Mouse (Mus musculus) heart, embryonic 16.5 days (tissue): ENCODE data around the gene Map2k6. TPM values are rescaled to one million over a fixed set of nuclear protein-coding genes. Genes with fewer than 3 reads are reported as not detected.
A peak's percentile ranks its signal among the peaks of the same experiment; 100 is the strongest.

Experiments
- ATAC-seq: fragments of 200-750 bp; cut with Nextera tagmentation; replicated peaks from 2 replicates; pipeline ENCODE4 v1.8.0; 2017; ENCODE audit warnings: moderate number of reproducible peaks; ENCODE audit not compliant: insufficient read depth, low FRiP score; ENCODE audit errors: extremely low read depth
- H3K27ac ChIP-seq: fragments of 300-500 bp; sonication (generic); 2 replicates; pipeline ENCODE4 v1.5.1; 2014; ENCODE audit warnings: mild to moderate bottlenecking, low read length, control low read depth, moderate library complexity
- H3K27me3 ChIP-seq: fragments of 300-500 bp; sonication (generic); 2 replicates; pipeline ENCODE4 v1.6.1; 2014; ENCODE audit warnings: low read length, mixed read lengths; ENCODE audit not compliant: control insufficient read depth, insufficient read depth
- H3K36me3 ChIP-seq: fragments of 300-500 bp; sonication (generic); 2 replicates; pipeline ENCODE4 v1.6.1; 2014; ENCODE audit not compliant: control insufficient read depth, insufficient read depth
- H3K4me1 ChIP-seq: fragments of 300-500 bp; sonication (generic); 2 replicates; pipeline ENCODE4 v1.6.1; 2014; ENCODE audit warnings: low read length, mixed read lengths; ENCODE audit not compliant: control insufficient read depth, insufficient read depth
- H3K4me2 ChIP-seq: fragments of 300-500 bp; sonication (generic); 2 replicates; pipeline ENCODE4 v1.6.1; 2014; ENCODE audit warnings: low read depth, mild to moderate bottlenecking, control low read depth, low read length
- H3K4me3 ChIP-seq: fragments of 300-500 bp; sonication (generic); 2 replicates; pipeline ENCODE4 v1.5.1; 2014; ENCODE audit warnings: mild to moderate bottlenecking, control low read depth, low read length
- H3K9ac ChIP-seq: fragments of 300-500 bp; sonication (generic); 2 replicates; pipeline ENCODE4 v1.6.1; 2014; ENCODE audit warnings: low read length, control low read depth
- H3K9me3 ChIP-seq: fragments of 300-500 bp; sonication (generic); replicated peaks from 2 replicates; pipeline ENCODE4 v1.6.1; 2016; ENCODE audit warnings: low read length; ENCODE audit not compliant: control insufficient read depth
- WGBS: fragments of 180-500 bp; shearing (Covaris S2); extraction: QIAGEN DNeasy Blood & Tissue Kit; methylation state at CpG from one replicate; pipeline ENCODE4 v1.1.7; 2014; 5-methylcytosine and 5-hydroxymethylcytosine counted together
- polyA plus RNA-seq: library from polyadenylated mRNA; unstranded; fragments of >200 nt; fragmentation: Nextera tagmentation; extraction: Ambion mirVana; gene quantifications from 2 replicates; pipeline ENCODE4 v1.2.1, GENCODE M21; 2015

Gene Map2k6
- polyA plus RNA-seq, 1 experiment from 2014 or later, result 15.4 TPM

GRCm38 (mm10) chr11:110416691-110417090 is 17.8 kb downstream of the Map2k6 start:
- Histone ChIP-seq H3K4me1 (no peaks in the 10 kb centered on the region), H3K4me2 (no peak overlapping the region), H3K27ac (no peak overlapping the region), H3K9ac (no peak overlapping the region), H3K27me3 (no peaks in the 10 kb centered on the region), H3K4me3 (no peak overlapping the region), H3K36me3 (no peaks in the 10 kb centered on the region), H3K9me3 (no peaks in the 10 kb centered on the region)
- WGBS, result 85% methylated on average over 6 of the region's 6 CpGs
- no peak for ATAC-seq

GRCm38 (mm10) chr11:110420463-110420862 is 21.5 kb downstream of the Map2k6 start:
- Histone ChIP-seq H3K9me3 (no peaks in the 10 kb centered on the region), H3K36me3 (no peaks in the 10 kb centered on the region), H3K4me2 (no peak overlapping the region), H3K4me3 (no peak overlapping the region), H3K27ac (no peak overlapping the region), H3K27me3 (no peaks in the 10 kb centered on the region), H3K9ac (no peak overlapping the region), H3K4me1 (no peaks in the 10 kb centered on the region)
- 90% methylated on average over 7 of the region's 7 CpGs for WGBS
- no peak for ATAC-seq

DNA sequence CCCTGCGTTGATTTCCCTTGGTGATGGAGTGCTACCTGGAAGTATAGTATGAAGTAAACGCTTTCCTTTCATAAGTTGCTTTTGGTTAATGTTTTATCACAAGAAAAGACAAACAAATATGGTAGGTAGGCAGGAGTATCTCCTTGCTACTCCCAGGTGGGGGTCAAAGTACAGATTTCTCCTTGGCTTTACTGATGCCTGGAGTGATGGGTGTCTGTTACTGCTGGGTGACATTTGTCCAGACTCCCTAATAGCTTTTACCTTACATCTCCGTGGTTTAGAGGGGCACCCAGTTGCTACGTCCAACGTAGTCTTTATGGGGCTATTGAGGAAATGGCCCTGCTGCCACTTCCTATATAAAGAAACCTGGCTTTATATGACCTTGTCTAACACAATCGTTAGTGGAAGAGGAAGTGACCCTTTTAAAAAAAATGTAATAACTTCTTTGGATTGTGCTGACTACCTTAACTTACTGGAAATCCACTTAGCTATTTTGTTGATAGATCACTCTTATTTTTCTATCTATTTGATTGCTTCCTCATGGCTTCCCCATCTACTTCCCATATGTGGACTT is 27.7 kb downstream of the Map2k6 start:
- 0 out of 2 replicates have a peak overlapping the region, but pooled peaks have one; percentile 1 for H3K27ac ChIP-seq
- no peaks in the 10 kb centered on the region for H3K9me3 ChIP-seq
- H3K4me3 ChIP-seq, result no peak overlapping the region
- 75% methylated on average over 6 of the region's 6 CpGs for WGBS
- no peak for ATAC-seq
- H3K9ac ChIP-seq, result no peak overlapping the region
- H3K4me2 ChIP-seq, result no peak overlapping the region
- no peaks in the 10 kb centered on the region for H3K27me3 ChIP-seq
- H3K4me1 ChIP-seq, result peaks cover 7% of the 10 kb centered on the region; the same call in 1 of the 2 replicates
- no peaks in the 10 kb centered on the region for H3K36me3 ChIP-seq

DNA sequence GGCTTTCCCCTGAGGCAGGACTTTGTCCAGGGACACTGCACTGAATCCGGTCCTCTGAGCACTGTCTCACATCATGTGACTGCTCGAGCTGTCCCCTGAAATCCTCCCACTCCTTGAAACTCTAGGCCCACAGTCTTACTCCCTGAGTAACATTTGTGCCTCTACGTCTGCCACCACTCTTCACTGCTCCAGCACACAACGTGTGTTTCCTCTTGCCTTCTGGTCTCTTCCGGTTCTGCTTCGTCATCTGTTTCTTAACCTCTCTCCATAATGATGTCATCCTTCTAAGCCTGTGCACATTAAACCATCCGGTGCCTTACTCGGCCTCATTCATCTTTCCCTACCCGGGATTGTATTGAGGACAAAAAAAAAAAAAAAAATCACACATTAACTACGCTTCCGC is 28.2 kb downstream of the Map2k6 start:
- Histone ChIP-seq H3K4me2 (no peak overlapping the region), H3K4me3 (no peak overlapping the region), H3K27me3 (no peaks in the 10 kb centered on the region), H3K36me3 (no peaks in the 10 kb centered on the region), H3K9ac (no peak overlapping the region), H3K9me3 (no peaks in the 10 kb centered on the region), H3K27ac (0 out of 2 replicates have a peak overlapping the region, but pooled peaks have one; percentile 1), H3K4me1 (peaks cover 7% of the 10 kb centered on the region; the same call in 1 of the 2 replicates)
- 64% methylated on average over 11 of the region's 11 CpGs for WGBS
- peak; percentile 32; the same call in 1 of the 2 replicates for ATAC-seq

GRCm38 (mm10) chr11:110428999-110429398 is 30.1 kb downstream of the Map2k6 start:
- Histone ChIP-seq H3K9me3 (no peaks in the 10 kb centered on the region), H3K27ac (no peak overlapping the region), H3K27me3 (no peaks in the 10 kb centered on the region), H3K4me1 (peaks cover 7% of the 10 kb centered on the region; the same call in 1 of the 2 replicates), H3K4me3 (no peak overlapping the region), H3K4me2 (no peak overlapping the region), H3K36me3 (no peaks in the 10 kb centered on the region), H3K9ac (no peak overlapping the region)
- 80% methylated on average over 6 of the region's 6 CpGs for WGBS
- ATAC-seq, result no peak

DNA sequence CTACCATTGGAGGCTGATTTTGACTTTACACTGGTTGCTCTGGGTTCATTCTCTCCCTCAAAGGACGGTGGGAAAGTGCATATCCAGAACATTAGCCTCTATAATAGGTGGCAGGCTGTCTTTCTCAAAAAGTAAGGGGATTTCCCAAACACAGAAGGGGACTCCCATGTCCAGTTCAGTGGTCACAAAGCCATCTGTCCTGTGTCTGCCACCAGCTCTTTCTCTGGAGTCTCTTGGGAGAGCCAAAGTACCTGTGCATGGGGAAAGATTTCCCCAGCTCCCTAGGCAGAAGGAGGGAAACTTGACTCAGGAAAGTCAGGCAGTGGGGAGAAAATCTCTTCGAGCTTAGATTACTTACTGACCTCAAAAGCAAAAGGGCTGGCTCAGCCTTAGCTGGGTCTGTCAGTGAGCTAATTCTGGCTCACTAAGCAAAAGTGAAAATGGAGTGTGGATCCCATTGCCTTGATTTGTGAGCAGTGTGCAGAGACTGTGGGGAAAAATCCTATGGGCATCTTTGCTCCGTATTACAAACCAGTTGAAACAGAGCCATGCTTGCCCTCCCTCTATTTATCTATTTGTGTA is 31.0 kb downstream of the Map2k6 start:
- Histone ChIP-seq H3K4me2 (no peak overlapping the region), H3K27me3 (no peaks in the 10 kb centered on the region)
- WGBS, result 55% methylated on average over 3 of the region's 3 CpGs

GRCm38 (mm10) chr11:110435839-110436556 is 37.1 kb downstream of the Map2k6 start:
- Histone ChIP-seq H3K36me3 (no peaks in the 10 kb centered on the region), H3K9ac (no peak overlapping the region), H3K4me1 (no peaks in the 10 kb centered on the region), H3K4me3 (no peak overlapping the region), H3K27ac (no peak overlapping the region), H3K4me2 (no peak overlapping the region), H3K27me3 (no peaks in the 10 kb centered on the region), H3K9me3 (no peaks in the 10 kb centered on the region)
- WGBS, result 76% methylated on average over 8 of the region's 8 CpGs
- no peak for ATAC-seq

More for the DNA sequence above, 31.0 kb downstream of the Map2k6 start:
- Histone ChIP-seq H3K4me1 (peaks cover 7% of the 10 kb centered on the region; the same call in 1 of the 2 replicates), H3K4me3 (no peak overlapping the region), H3K36me3 (no peaks in the 10 kb centered on the region), H3K9me3 (no peaks in the 10 kb centered on the region), H3K27ac (no peak overlapping the region), H3K9ac (no peak overlapping the region)
- no peak for ATAC-seq

- Histone ChIP-seq H3K4me1 (no peaks in the 10 kb centered on the region), H3K9me3 (no peaks in the 10 kb centered on the region), H3K4me3 (no peak overlapping the region), H3K9ac (no peak overlapping the region), H3K27ac (no peak overlapping the region), H3K27me3 (no peaks in the 10 kb centered on the region), H3K4me2 (no peak overlapping the region), H3K36me3 (no peaks in the 10 kb centered on the region)
- ATAC-seq, result no peak
- 79% methylated on average over 12 of the region's 12 CpGs for WGBS
Observed at GRCm38 (mm10) chr11:110436998-110437397, 38.1 kb downstream of the Map2k6 start.

GRCm38 (mm10) chr11:110438135-110438534 is 39.2 kb downstream of the Map2k6 start:
- 90% methylated on average over 3 of the region's 3 CpGs for WGBS
- Histone ChIP-seq H3K9me3 (no peaks in the 10 kb centered on the region), H3K27me3 (no peaks in the 10 kb centered on the region), H3K9ac (no peak overlapping the region), H3K4me2 (no peak overlapping the region), H3K4me3 (no peak overlapping the region), H3K27ac (no peak overlapping the region), H3K4me1 (no peaks in the 10 kb centered on the region), H3K36me3 (no peaks in the 10 kb centered on the region)
- ATAC-seq, result no peak
